Mouse (Mus musculus): ENCODE results near the gene Gm28539. TPM values are rescaled to one million over a fixed set of nuclear protein-coding genes. Genes with fewer than 3 reads are reported as not detected.

Gene Gm28539
- polyA plus RNA-seq, 1 experiment from 2014 or later: not detected

GRCm38 (mm10) chr16:18938321-18939082, 102.1 kb downstream of the Gm28539 start:
- Histone ChIP-seq H3K9ac (ENCODE audit: low read depth, low read length) (no peak overlapping the region), H3K4me3 (replicated peaks; ENCODE audit: low read depth, low read length) (no peak overlapping the region), H3K9me3 (replicated peaks; ENCODE audit: low read length) (no peaks in the 10 kb centered on the region), H3K27ac (no peak overlapping the region), H3K27me3 (ENCODE audit: insufficient read depth, low read length) (no peaks in the 10 kb centered on the region), H3K4me1 (replicated peaks; ENCODE audit: insufficient read depth, low read length) (no peaks in the 10 kb centered on the region), H3K4me2 (ENCODE audit: low read length) (no peak overlapping the region), H3K36me3 (ENCODE audit: insufficient read depth, low read length) (peaks cover 39% of the 10 kb centered on the region)
- no peak for ATAC-seq (replicated peaks; ENCODE audit: low FRiP score, low read depth)
- no peak for DNase-seq (ENCODE audit: low spot score)
- 91% methylated on average over 5 of the region's 5 CpGs for WGBS
- TF ChIP-seq CTCF (IDR thresholded peaks at IDR 0.05; ENCODE audit: low read depth): no peak

- Histone ChIP-seq H3K4me1 (replicated peaks; ENCODE audit: insufficient read depth, low read length) (no peaks in the 10 kb centered on the region), H3K9ac (ENCODE audit: low read depth, low read length) (no peak overlapping the region), H3K9me3 (replicated peaks; ENCODE audit: low read length) (no peaks in the 10 kb centered on the region), H3K27ac (no peak overlapping the region), H3K4me2 (ENCODE audit: low read length) (no peak overlapping the region), H3K36me3 (ENCODE audit: insufficient read depth, low read length) (peaks cover 35% of the 10 kb centered on the region), H3K27me3 (ENCODE audit: insufficient read depth, low read length) (no peaks in the 10 kb centered on the region), H3K4me3 (replicated peaks; ENCODE audit: low read depth, low read length) (no peak overlapping the region)
- DNase-seq (ENCODE audit: low spot score) (no peak), ATAC-seq (replicated peaks; ENCODE audit: low FRiP score, low read depth) (no peak)
- no peak for TF ChIP-seq CTCF (IDR thresholded peaks at IDR 0.05; ENCODE audit: low read depth)
- 89% methylated on average over 6 of the region's 6 CpGs for WGBS
Observed at GRCm38 (mm10) chr16:18943906-18944305, 107.5 kb downstream of the Gm28539 start.

- ATAC-seq (replicated peaks; ENCODE audit: low FRiP score, low read depth): no peak
- Histone ChIP-seq H3K27me3 (ENCODE audit: insufficient read depth, low read length) (no peaks in the 10 kb centered on the region), H3K4me2 (ENCODE audit: low read length) (no peak overlapping the region), H3K4me1 (replicated peaks; ENCODE audit: insufficient read depth, low read length) (no peaks in the 10 kb centered on the region), H3K27ac (no peak overlapping the region), H3K4me3 (replicated peaks; ENCODE audit: low read depth, low read length) (no peak overlapping the region), H3K9ac (ENCODE audit: low read depth, low read length) (no peak overlapping the region), H3K36me3 (ENCODE audit: insufficient read depth, low read length) (peaks cover 53% of the 10 kb centered on the region), H3K9me3 (replicated peaks; ENCODE audit: low read length) (no peaks in the 10 kb centered on the region)
- no peak for TF ChIP-seq CTCF (IDR thresholded peaks at IDR 0.05; ENCODE audit: low read depth)
- no peak for DNase-seq (ENCODE audit: low spot score)
- 97% methylated on average over 9 of the region's 9 CpGs for WGBS
Observed at GRCm38 (mm10) chr16:18948941-18949340, 112.6 kb downstream of the Gm28539 start.

DNA sequence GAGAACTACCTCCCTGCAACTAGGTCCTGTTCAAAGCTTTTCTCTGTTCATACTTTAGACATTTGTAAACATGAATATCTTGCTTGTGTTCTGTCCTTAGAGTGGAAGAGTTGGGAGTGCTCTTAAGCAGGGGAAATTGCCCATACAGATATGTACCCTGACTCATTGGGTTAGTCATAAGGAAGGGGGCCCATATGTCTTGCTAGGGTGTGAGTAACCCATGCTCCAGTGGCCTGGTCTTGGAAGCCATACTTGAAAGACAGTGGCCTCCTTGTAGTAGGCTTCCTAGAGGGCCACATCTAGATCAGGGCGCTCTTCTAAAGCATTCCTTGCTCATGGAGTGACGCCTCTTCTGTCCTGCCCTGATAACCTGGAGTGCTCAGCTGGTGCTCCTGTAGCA, 114.0 kb downstream of the Gm28539 start:
- Histone ChIP-seq H3K27me3 (ENCODE audit: insufficient read depth, low read length) (no peaks in the 10 kb centered on the region), H3K9me3 (replicated peaks; ENCODE audit: low read length) (no peaks in the 10 kb centered on the region), H3K36me3 (ENCODE audit: insufficient read depth, low read length) (peaks cover 65% of the 10 kb centered on the region), H3K9ac (ENCODE audit: low read depth, low read length) (no peak overlapping the region), H3K4me3 (replicated peaks; ENCODE audit: low read depth, low read length) (no peak overlapping the region), H3K4me1 (replicated peaks; ENCODE audit: insufficient read depth, low read length) (no peaks in the 10 kb centered on the region), H3K4me2 (ENCODE audit: low read length) (no peak overlapping the region), H3K27ac (no peak overlapping the region)
- no peak for DNase-seq (ENCODE audit: low spot score)
- no peak for TF ChIP-seq CTCF (IDR thresholded peaks at IDR 0.05; ENCODE audit: low read depth)
- no peak for ATAC-seq (replicated peaks; ENCODE audit: low FRiP score, low read depth)
- WGBS: 92% methylated on average over 2 of the region's 2 CpGs

DNA sequence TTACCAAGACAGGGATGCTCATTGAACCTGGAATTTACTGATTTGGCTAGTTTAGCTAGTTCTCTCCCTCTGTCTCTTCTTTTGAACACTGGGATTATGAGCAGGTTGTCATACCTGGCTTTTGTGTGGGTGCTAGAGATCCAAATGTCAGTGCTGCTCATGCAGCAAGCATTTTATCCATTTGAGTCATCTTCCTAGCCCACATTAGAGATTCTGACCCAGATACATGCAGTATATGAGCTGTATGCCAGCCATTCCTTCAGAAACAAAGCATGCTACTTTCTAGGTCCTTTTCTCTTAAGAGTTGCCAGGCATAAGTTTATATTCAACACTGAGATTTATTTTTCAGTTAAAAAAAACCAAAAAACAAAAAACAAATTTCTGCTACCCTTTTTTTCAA, 116.4 kb downstream of the Gm28539 start:
- ATAC-seq (replicated peaks; ENCODE audit: low FRiP score, low read depth) (no peak), DNase-seq (ENCODE audit: low spot score) (no peak)
- no peaks in the 10 kb centered on the region for H3K4me1 ChIP-seq (replicated peaks; ENCODE audit: insufficient read depth, low read length)
- H3K36me3 ChIP-seq (ENCODE audit: insufficient read depth, low read length): peaks cover 70% of the 10 kb centered on the region
- no peak overlapping the region for H3K4me3 ChIP-seq (replicated peaks; ENCODE audit: low read depth, low read length)
- TF ChIP-seq CTCF (IDR thresholded peaks at IDR 0.05; ENCODE audit: low read depth): no peak
- H3K27ac ChIP-seq: no peak overlapping the region
- H3K4me2 ChIP-seq (ENCODE audit: low read length): no peak overlapping the region
- H3K9me3 ChIP-seq (replicated peaks; ENCODE audit: low read length): no peaks in the 10 kb centered on the region
- H3K27me3 ChIP-seq (ENCODE audit: insufficient read depth, low read length): no peaks in the 10 kb centered on the region
- no peak overlapping the region for H3K9ac ChIP-seq (ENCODE audit: low read depth, low read length)

- H3K27me3 ChIP-seq (ENCODE audit: insufficient read depth, low read length): no peaks in the 10 kb centered on the region
- DNase-seq (ENCODE audit: low spot score) (no peak), ATAC-seq (replicated peaks; ENCODE audit: low FRiP score, low read depth) (no peak)
- 86% methylated on average over 3 of the region's 3 CpGs for WGBS
- no peak overlapping the region for H3K4me3 ChIP-seq (replicated peaks; ENCODE audit: low read depth, low read length)
- H3K9ac ChIP-seq (ENCODE audit: low read depth, low read length): no peak overlapping the region
- no peak overlapping the region for H3K4me2 ChIP-seq (ENCODE audit: low read length)
- H3K27ac ChIP-seq: no peak overlapping the region
- H3K9me3 ChIP-seq (replicated peaks; ENCODE audit: low read length): no peaks in the 10 kb centered on the region
- H3K4me1 ChIP-seq (replicated peaks; ENCODE audit: insufficient read depth, low read length): no peaks in the 10 kb centered on the region
- peaks cover 55% of the 10 kb centered on the region for H3K36me3 ChIP-seq (ENCODE audit: insufficient read depth, low read length)
- TF ChIP-seq CTCF (IDR thresholded peaks at IDR 0.05; ENCODE audit: low read depth): no peak
Observed at GRCm38 (mm10) chr16:18955070-18955469, 118.7 kb downstream of the Gm28539 start.

DNA sequence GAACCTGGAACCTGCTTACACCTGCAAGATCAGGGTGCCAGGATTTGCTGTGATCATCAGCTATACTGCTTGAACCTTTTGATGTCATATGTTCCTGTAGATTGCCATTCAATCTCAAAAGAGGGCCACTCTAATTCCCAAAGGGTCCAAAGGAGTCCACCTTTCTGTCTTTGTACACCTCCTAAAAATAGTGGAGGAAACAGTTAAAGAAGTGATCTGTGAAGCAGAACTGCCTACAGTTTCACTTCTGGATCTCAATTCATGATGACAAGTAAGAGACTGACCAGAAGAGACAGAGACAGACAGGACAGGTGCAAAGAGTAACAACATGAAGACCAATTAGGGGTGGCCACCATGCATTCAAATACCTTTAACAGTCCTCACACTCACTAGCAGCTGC, 127.1 kb downstream of the Gm28539 start:
- H3K27ac ChIP-seq: no peak overlapping the region
- no peak overlapping the region for H3K9ac ChIP-seq (ENCODE audit: low read depth, low read length)
- no peak overlapping the region for H3K4me3 ChIP-seq (replicated peaks; ENCODE audit: low read depth, low read length)
- DNase-seq (ENCODE audit: low spot score) (no peak), ATAC-seq (replicated peaks; ENCODE audit: low FRiP score, low read depth) (no peak)
- H3K4me1 ChIP-seq (replicated peaks; ENCODE audit: insufficient read depth, low read length): no peaks in the 10 kb centered on the region
- H3K4me2 ChIP-seq (ENCODE audit: low read length): no peak overlapping the region
- TF ChIP-seq CTCF (IDR thresholded peaks at IDR 0.05; ENCODE audit: low read depth): no peak
- no peaks in the 10 kb centered on the region for H3K27me3 ChIP-seq (ENCODE audit: insufficient read depth, low read length)
- peaks cover 49% of the 10 kb centered on the region for H3K36me3 ChIP-seq (ENCODE audit: insufficient read depth, low read length)
- no peaks in the 10 kb centered on the region for H3K9me3 ChIP-seq (replicated peaks; ENCODE audit: low read length)

Data from kidney, postnatal 0 days (tissue).